ENCODE assay signal across 27 mouse cellular contexts in genomic region chr1:107376952-107377351, GRCm38 (mm10). TPM values are rescaled to one million over a fixed set of nuclear protein-coding genes. Genes with fewer than 3 reads are reported as not detected.
A peak's percentile ranks its signal among the peaks of the same experiment; 100 is the strongest.
DNase-seq lines count a peak whose midpoint lies in the region; ATAC-seq and TF ChIP-seq lines count a peak whose summit lies in the region.
"Had no signal": no experiment of that assay in that cellular context is flagged by ENCODE, and none has a peak within 500 bp of the region (broad histone marks: within the 10 kb centered on the region; RNA-seq: fewer than 3 reads in every experiment).

No protein-coding gene starts in this region.

- WGBS in liver, embryonic 12.5 days (ENCODE audit: insufficient replicate concordance) = 21% methylated on average over 4 of the region's 4 CpGs
- 25% methylated on average over 4 of the region's 4 CpGs for WGBS in liver, postnatal 0 days (ENCODE audit: insufficient replicate concordance)
- 82% methylated on average over 4 of the region's 4 CpGs for WGBS in hindbrain, embryonic 14.5 days
- WGBS in lung, postnatal 0 days = 27% methylated on average over 4 of the region's 4 CpGs

- no peaks in the 10 kb centered on the region for H3K4me1 ChIP-seq in liver, embryonic 12.5 days
- no peaks in the 10 kb centered on the region for H3K4me1 ChIP-seq in liver, postnatal 0 days (ENCODE audit: insufficient read depth)
- no peaks in the 10 kb centered on the region for H3K4me1 ChIP-seq in hindbrain, embryonic 14.5 days (replicated peaks; ENCODE audit: control insufficient read depth, insufficient read depth, low read length)
- no peaks in the 10 kb centered on the region for H3K4me1 ChIP-seq in lung, postnatal 0 days (ENCODE audit: insufficient read depth, low read depth, low read length)
- H3K4me1 ChIP-seq: embryonic facial prominence, embryonic 10.5 days; forebrain, embryonic 10.5 days; heart, embryonic 15.5 days; hindbrain, embryonic 10.5 days; hindbrain, embryonic 15.5 days had no signal

- no peak overlapping the region for H3K4me2 ChIP-seq in liver, embryonic 12.5 days
- H3K4me2 ChIP-seq in liver, postnatal 0 days (ENCODE audit: low read depth, low read length) = no peak overlapping the region
- no peak overlapping the region for H3K4me2 ChIP-seq in hindbrain, embryonic 14.5 days (replicated peaks)
- no peak overlapping the region for H3K4me2 ChIP-seq in lung, postnatal 0 days (replicated peaks; ENCODE audit: low read depth, low read length)
- H3K4me2 ChIP-seq: heart, embryonic 11.5 days; heart, embryonic 15.5 days; hindbrain, embryonic 15.5 days had no signal

- TF ChIP-seq EP300 in liver, postnatal 0 days (IDR thresholded peaks at IDR 0.05; ENCODE audit: low read depth) = no peak
- no peak for TF ChIP-seq EP300 in lung, postnatal 0 days (IDR thresholded peaks at IDR 0.05)

- H3K27ac ChIP-seq in liver, embryonic 12.5 days = no peak overlapping the region
- H3K27ac ChIP-seq in liver, postnatal 0 days (ENCODE audit: low read depth) = no peak overlapping the region
- no peak overlapping the region for H3K27ac ChIP-seq in hindbrain, embryonic 14.5 days
- H3K27ac ChIP-seq in lung, postnatal 0 days (ENCODE audit: low read length) = no peak overlapping the region
- H3K27ac ChIP-seq: embryonic facial prominence, embryonic 10.5 days; forebrain, embryonic 10.5 days; gastrocnemius, adult 2 months; heart, embryonic 15.5 days; hindbrain, embryonic 10.5 days; hindbrain, embryonic 15.5 days had no signal

- H3K9me3 ChIP-seq in liver, embryonic 12.5 days (replicated peaks) = no peaks in the 10 kb centered on the region
- H3K9me3 ChIP-seq in liver, postnatal 0 days (ENCODE audit: low read length) = no peaks in the 10 kb centered on the region
- no peaks in the 10 kb centered on the region for H3K9me3 ChIP-seq in hindbrain, embryonic 14.5 days (ENCODE audit: control insufficient read depth, low read length)
- H3K9me3 ChIP-seq in lung, postnatal 0 days (ENCODE audit: low read length) = no peaks in the 10 kb centered on the region
- H3K9me3 ChIP-seq: embryonic facial prominence, embryonic 10.5 days; forebrain, embryonic 10.5 days; heart, embryonic 15.5 days; hindbrain, embryonic 10.5 days; hindbrain, embryonic 15.5 days had no signal

- H3K27me3 ChIP-seq in liver, embryonic 12.5 days (replicated peaks) = no peaks in the 10 kb centered on the region
- H3K27me3 ChIP-seq in liver, postnatal 0 days (ENCODE audit: insufficient read depth, low read length) = no peaks in the 10 kb centered on the region
- no peaks in the 10 kb centered on the region for H3K27me3 ChIP-seq in hindbrain, embryonic 14.5 days (ENCODE audit: control insufficient read depth, insufficient read depth, low read length)
- H3K27me3 ChIP-seq in lung, postnatal 0 days (replicated peaks; ENCODE audit: insufficient read depth, low read length) = no peaks in the 10 kb centered on the region
- H3K27me3 ChIP-seq: heart, embryonic 15.5 days; hindbrain, embryonic 15.5 days; Patski had no signal

- no peak for TF ChIP-seq CTCF in liver, postnatal 0 days (IDR thresholded peaks at IDR 0.05; ENCODE audit: low read depth)
- no peak for TF ChIP-seq CTCF in lung, postnatal 0 days (IDR thresholded peaks at IDR 0.05)

- ATAC-seq in liver, embryonic 12.5 days = 0 out of 2 replicates have a peak, but pooled peaks have one; percentile 27
- no peak for ATAC-seq in liver, postnatal 0 days
- peak; percentile 76 for ATAC-seq in common myeloid progenitor, adult 5-6 weeks (replicated peaks; ENCODE audit: low read depth, poor library complexity, severe bottlenecking)
- ATAC-seq in megakaryocyte-erythroid progenitor cell, adult 5-6 weeks (replicated peaks; ENCODE audit: low FRiP score, low TSS enrichment, poor library complexity, severe bottlenecking) = peak; percentile 66; the same call in 1 of the 2 replicates
- no peak for ATAC-seq in hindbrain, embryonic 14.5 days (ENCODE audit: low FRiP score)
- ATAC-seq in lung, postnatal 0 days = no peak
- ATAC-seq: activated CD4-positive, CD25-positive, alpha-beta regulatory T cell, adult 4 months; forebrain, embryonic 14.5 days; Patski had no signal

- no peak overlapping the region for H3K4me3 ChIP-seq in liver, embryonic 12.5 days
- no peak overlapping the region for H3K4me3 ChIP-seq in liver, postnatal 0 days (ENCODE audit: low read depth, low read length)
- H3K4me3 ChIP-seq in hindbrain, embryonic 14.5 days (replicated peaks; ENCODE audit: low read length) = no peak overlapping the region
- no peak overlapping the region for H3K4me3 ChIP-seq in lung, postnatal 0 days (ENCODE audit: low read depth, low read length)
- H3K4me3 ChIP-seq: embryonic facial prominence, embryonic 10.5 days; erythroblast, embryonic 14.5 days; forebrain, embryonic 10.5 days; gastrocnemius, adult 2 months; heart, embryonic 15.5 days; hindbrain, embryonic 10.5 days; hindbrain, embryonic 15.5 days had no signal

- no peak overlapping the region for H3K9ac ChIP-seq in liver, embryonic 12.5 days
- H3K9ac ChIP-seq in liver, postnatal 0 days (replicated peaks) = no peak overlapping the region
- H3K9ac ChIP-seq in hindbrain, embryonic 14.5 days = no peak overlapping the region
- no peak overlapping the region for H3K9ac ChIP-seq in lung, postnatal 0 days (replicated peaks; ENCODE audit: low read depth)
- H3K9ac ChIP-seq: heart, embryonic 15.5 days; hindbrain, embryonic 15.5 days had no signal

- no peaks in the 10 kb centered on the region for H3K36me3 ChIP-seq in liver, embryonic 12.5 days
- no peaks in the 10 kb centered on the region for H3K36me3 ChIP-seq in liver, postnatal 0 days (replicated peaks; ENCODE audit: insufficient read depth, low read length)
- no peaks in the 10 kb centered on the region for H3K36me3 ChIP-seq in hindbrain, embryonic 14.5 days (replicated peaks; ENCODE audit: control insufficient read depth, insufficient read depth)
- H3K36me3 ChIP-seq in lung, postnatal 0 days (ENCODE audit: insufficient read depth, low read length) = no peaks in the 10 kb centered on the region
- H3K36me3 ChIP-seq: embryonic facial prominence, embryonic 10.5 days; forebrain, embryonic 10.5 days; G1E; heart, embryonic 15.5 days; hindbrain, embryonic 10.5 days; hindbrain, embryonic 15.5 days had no signal

- DNase-seq in liver, postnatal 0 days = no peak
- DNase-seq in heart, adult 18-20 months = no peak
- DNase-seq in hindbrain, embryonic 14.5 days (ENCODE audit: low spot score) = no peak
- no peak for DNase-seq in lung, postnatal 0 days (ENCODE audit: low spot score)
- DNase-seq: adrenal gland, postnatal 25 days; cerebellum, adult 18-20 months; cerebellum, adult 9-11 months; cerebellum, postnatal 36 days; gastrocnemius, adult 2 months; gastrocnemius, postnatal 25 days; heart, adult 11 months; heart, postnatal 14 days had no signal

RNA-seq across cellular contexts. Expression of gene Serpinb11, which starts 16.0 kb away (rescaled TPM):
- polyA plus RNA-seq in liver, embryonic 12.5 days (2016; fragmentation: Nextera tagmentation; extraction: Ambion mirVana) = not detected in 2 replicates
- polyA plus RNA-seq in liver, postnatal 0 days (2015; fragmentation: Nextera tagmentation; extraction: Ambion mirVana) = not detected in 2 replicates
- not detected in 2 replicates for total RNA-seq in common myeloid progenitor, adult 5-6 weeks (2017)
- total RNA-seq in megakaryocyte-erythroid progenitor cell, adult 5-6 weeks (2014; fragmentation: Nextera tagmentation) = not detected in 2 replicates
- not detected in 2 replicates for total RNA-seq in megakaryocyte-erythroid progenitor cell, adult 5-6 weeks (2017)
- under 1 TPM in 1 of 2 experiments, not detected in 1; 0.18 TPM for total RNA-seq in heart, adult 18-20 months (2021)
- polyA plus RNA-seq in hindbrain, embryonic 14.5 days (2014; fragmentation: Nextera tagmentation; extraction: Ambion mirVana) = not detected in 2 replicates
- polyA plus RNA-seq in lung, postnatal 0 days (2015; fragmentation: Nextera tagmentation; extraction: Ambion mirVana) = 0.11 and 0.12 TPM in 2 replicates
- total RNA-seq: adrenal gland, adult 18-20 months; adrenal gland, postnatal 25 days; G1E; gastrocnemius, adult 2 months; gastrocnemius, postnatal 25 days; heart, postnatal 14 days had no signal
- polyA plus RNA-seq: activated CD4-positive, CD25-positive, alpha-beta regulatory T cell, adult 4 months; embryonic facial prominence, embryonic 10.5 days; erythroblast, embryonic 14.5 days; forebrain, embryonic 10.5 days; forebrain, embryonic 14.5 days; G1E; heart, embryonic 11.5 days; heart, embryonic 15.5 days; hindbrain, embryonic 10.5 days; hindbrain, embryonic 15.5 days; Patski had no signal

RNA-seq across cellular contexts. Expression of gene Serpinb7, which starts 22.5 kb away (rescaled TPM):
- polyA plus RNA-seq in liver, embryonic 12.5 days (2016; fragmentation: Nextera tagmentation; extraction: Ambion mirVana) = not detected in 2 replicates
- not detected in 2 replicates for polyA plus RNA-seq in liver, postnatal 0 days (2015; fragmentation: Nextera tagmentation; extraction: Ambion mirVana)
- total RNA-seq in common myeloid progenitor, adult 5-6 weeks (2017) = not detected in 2 replicates
- total RNA-seq in megakaryocyte-erythroid progenitor cell, adult 5-6 weeks (2014; fragmentation: Nextera tagmentation) = not detected in 2 replicates
- total RNA-seq in megakaryocyte-erythroid progenitor cell, adult 5-6 weeks (2017) = not detected in 2 replicates
- total RNA-seq in heart, adult 18-20 months (2021) = not detected
- 0.25 TPM in 1 of 2 replicates, not detected in the other for polyA plus RNA-seq in hindbrain, embryonic 14.5 days (2014; fragmentation: Nextera tagmentation; extraction: Ambion mirVana)
- polyA plus RNA-seq in lung, postnatal 0 days (2015; fragmentation: Nextera tagmentation; extraction: Ambion mirVana) = not detected in 2 replicates
- total RNA-seq: adrenal gland, adult 18-20 months; adrenal gland, postnatal 25 days; G1E; gastrocnemius, postnatal 25 days; heart, postnatal 14 days had no signal
- polyA plus RNA-seq: activated CD4-positive, CD25-positive, alpha-beta regulatory T cell, adult 4 months; embryonic facial prominence, embryonic 10.5 days; erythroblast, embryonic 14.5 days; forebrain, embryonic 10.5 days; forebrain, embryonic 14.5 days; G1E; heart, embryonic 11.5 days had no signal

Comparison
In these comparisons a context has a peak if more than half of its experiments do, and no peak if none do; other contexts are left out.
1. ATAC-seq: peak in liver, embryonic 12.5 days (single experiment), common myeloid progenitor, adult 5-6 weeks (single experiment) and megakaryocyte-erythroid progenitor cell, adult 5-6 weeks (single experiment); none in liver, postnatal 0 days (single experiment), hindbrain, embryonic 14.5 days (single experiment) and lung, postnatal 0 days (single experiment).